ENCODE assay signal across 26 mouse cellular contexts in the genomic region with DNA sequence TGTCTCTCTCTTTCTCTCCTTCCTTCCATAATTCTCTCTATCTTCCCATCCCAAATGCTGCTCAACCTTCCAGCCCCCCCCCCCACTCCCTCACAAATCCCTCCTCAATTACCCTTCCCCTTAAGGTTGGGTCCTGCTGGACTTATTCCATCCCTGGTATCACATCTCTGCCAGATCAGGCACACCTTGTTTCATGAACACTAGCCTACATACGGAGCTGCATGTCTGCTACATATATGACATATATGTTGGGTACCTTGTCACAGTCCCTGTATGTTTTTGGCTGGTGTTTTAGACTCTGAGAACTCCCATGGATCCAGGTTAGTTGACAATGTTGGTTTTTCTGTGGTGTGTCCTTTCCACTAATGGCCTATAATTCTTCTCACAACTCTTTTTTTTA.
"Had no signal": no experiment of that assay in that cellular context is flagged by ENCODE, and none has a peak within 500 bp of the region (broad histone marks: within the 10 kb centered on the region; RNA-seq: fewer than 3 reads in every experiment).

No protein-coding gene starts in this region.

- H3K36me3 ChIP-seq: heart, embryonic 10.5 days; heart, embryonic 13.5 days; heart, embryonic 15.5 days; hindbrain, embryonic 12.5 days; hindbrain, embryonic 15.5 days; kidney, embryonic 15.5 days; limb, embryonic 12.5 days; limb, embryonic 15.5 days; liver, embryonic 12.5 days had no signal

- H3K27me3 ChIP-seq: heart, embryonic 13.5 days; heart, embryonic 15.5 days; hindbrain, embryonic 12.5 days; hindbrain, embryonic 15.5 days; kidney, embryonic 15.5 days; limb, embryonic 12.5 days; limb, embryonic 15.5 days; liver, embryonic 12.5 days had no signal

- H3K4me2 ChIP-seq: heart, embryonic 13.5 days; heart, embryonic 15.5 days; hindbrain, embryonic 12.5 days; hindbrain, embryonic 15.5 days; kidney, embryonic 15.5 days; limb, embryonic 12.5 days; limb, embryonic 15.5 days; liver, embryonic 12.5 days had no signal

- H3K9ac ChIP-seq: forebrain, postnatal 0 days; heart, embryonic 13.5 days; heart, embryonic 15.5 days; hindbrain, embryonic 12.5 days; hindbrain, embryonic 15.5 days; kidney, embryonic 15.5 days; limb, embryonic 12.5 days; limb, embryonic 15.5 days; liver, embryonic 12.5 days; liver, embryonic 14.5 days had no signal

- H3K4me1 ChIP-seq: heart, embryonic 10.5 days; heart, embryonic 13.5 days; heart, embryonic 15.5 days; hindbrain, embryonic 12.5 days; hindbrain, embryonic 15.5 days; kidney, embryonic 15.5 days; limb, embryonic 12.5 days; limb, embryonic 15.5 days; liver, embryonic 12.5 days had no signal

- H3K4me3 ChIP-seq: heart, embryonic 10.5 days; heart, embryonic 13.5 days; heart, embryonic 15.5 days; hindbrain, embryonic 12.5 days; hindbrain, embryonic 15.5 days; kidney, embryonic 15.5 days; limb, embryonic 12.5 days; limb, embryonic 15.5 days; liver, embryonic 12.5 days had no signal

- H3K27ac ChIP-seq: heart, embryonic 10.5 days; heart, embryonic 13.5 days; heart, embryonic 15.5 days; hindbrain, embryonic 12.5 days; hindbrain, embryonic 15.5 days; hindbrain, postnatal 0 days; kidney, embryonic 15.5 days; kidney, postnatal 0 days; limb, embryonic 12.5 days; limb, embryonic 15.5 days; liver, embryonic 12.5 days; liver, embryonic 14.5 days had no signal

- DNase-seq: forebrain, postnatal 0 days; gastrocnemius, postnatal 14 days; gastrocnemius, postnatal 36 days; heart, adult 18-20 months; heart, postnatal 14 days; heart, postnatal 36 days; kidney, adult 11 months; kidney, adult 2 months; kidney, adult 9 months; kidney, postnatal 14 days; kidney, postnatal 36 days; layer of hippocampus, adult 9-11 months; layer of hippocampus, postnatal 36 days; left cerebral cortex, postnatal 4 days had no signal

- ATAC-seq: forebrain, postnatal 0 days; hindbrain, postnatal 0 days; liver, embryonic 12.5 days had no signal
